Mouse (Mus musculus) MEL (cell line): ENCODE results near the gene Ube2e1. TPM values are rescaled to one million over a fixed set of nuclear protein-coding genes. Genes with fewer than 3 reads are reported as not detected.

Experiments
- DNase-seq: peaks from one replicate; pipeline ENCODE4 v3.0.0; 2011; ENCODE audit warnings: low read depth, low spot score
- H3K27ac ChIP-seq: 2 replicates; pipeline ENCODE4 v1.5.1; 2012; ENCODE audit warnings: low read depth, mild to moderate bottlenecking, control low read depth, low read length, moderate library complexity; ENCODE audit not compliant: control insufficient read depth
- H3K27me3 ChIP-seq, 2 experiments: fragments of 150-350 bp in 1 of 2; sonication (generic) in 1 of 2; 2 replicates each; pipeline ENCODE4 v1.6.1; 2012; ENCODE audit warnings: low read length in 2 of 2, mild to moderate bottlenecking in 2 of 2, improper control_type of control experiment in 1 of 2, moderate library complexity in 1 of 2; ENCODE audit not compliant: insufficient read depth in 2 of 2, control insufficient read depth in 1 of 2
- H3K36me3 ChIP-seq, 2 experiments: 2 replicates each; pipeline ENCODE4 v1.6.1; 2012 to 2014; ENCODE audit warnings: low read length in 2 of 2, improper control_type of control experiment in 1 of 2, inconsistent platforms in 1 of 2, mild to moderate bottlenecking in 1 of 2; ENCODE audit not compliant: insufficient read depth in 2 of 2, control insufficient read depth in 1 of 2
- H3K4me1 ChIP-seq, 2 experiments: fragments of 150-350 bp in 1 of 2; sonication (generic) in 1 of 2; 2 replicates each; pipeline ENCODE4 v1.6.1; 2012; ENCODE audit warnings: low read length in 2 of 2, improper control_type of control experiment in 1 of 2, mild to moderate bottlenecking in 1 of 2; ENCODE audit not compliant: insufficient read depth in 2 of 2, control insufficient read depth in 1 of 2
- H3K4me3 ChIP-seq, 2 experiments: fragments of 150-350 bp in 1 of 2; sonication (generic) in 1 of 2; 2 replicates each; pipeline ENCODE4 v1.5.1; 2012; ENCODE audit warnings: low read depth in 2 of 2, low read length in 2 of 2, mild to moderate bottlenecking in 2 of 2, moderate library complexity in 2 of 2, control low read depth in 1 of 2, improper control_type of control experiment in 1 of 2; ENCODE audit not compliant: control insufficient read depth in 1 of 2, insufficient read depth in 1 of 2
- H3K79me2 ChIP-seq: 2 replicates; pipeline ENCODE4 v1.6.1; 2012; ENCODE audit warnings: mild to moderate bottlenecking, low read length, moderate library complexity; ENCODE audit not compliant: control insufficient read depth, poor library complexity, insufficient read depth
- H3K9ac ChIP-seq: 2 replicates; pipeline ENCODE4 v1.6.1; 2012; ENCODE audit warnings: low read depth, mild to moderate bottlenecking, control low read depth, low read length, moderate library complexity; ENCODE audit not compliant: control insufficient read depth, poor library complexity, severe bottlenecking
- H3K9me3 ChIP-seq: fragments of 150-350 bp; sonication (generic); replicated peaks from 2 replicates; pipeline ENCODE4 v1.6.1; 2012; ENCODE audit warnings: mild to moderate bottlenecking, low read length, improper control_type of control experiment, moderate library complexity; ENCODE audit not compliant: insufficient read depth
- CHD2 ChIP-seq: IDR thresholded peaks from 2 replicates; pipeline ENCODE4 v1.6.1; 2011; ENCODE audit warnings: low read length, improper control_type of control experiment
- CTCF ChIP-seq, 3 experiments: IDR thresholded peaks in 2 of 3; conservative IDR thresholded peaks in 1 of 3; 2 replicates each; pipeline ENCODE4 v1.5.1; 2011 to 2012; ENCODE audit warnings: low read length in 3 of 3, low read depth in 2 of 3, mild to moderate bottlenecking in 2 of 3, improper control_type of control experiment in 1 of 3, inconsistent platforms in 1 of 3, mixed read lengths in 1 of 3, moderate library complexity in 1 of 3; ENCODE audit not compliant: control insufficient read depth in 1 of 3, insufficient read depth in 1 of 3, poor library complexity in 1 of 3, severe bottlenecking in 1 of 3
- E2F4 ChIP-seq: IDR thresholded peaks from 2 replicates; pipeline ENCODE4 v1.6.1; 2011; ENCODE audit warnings: low read depth, low read length, improper control_type of control experiment, borderline replicate concordance
- ELF1 ChIP-seq: IDR thresholded peaks from 2 replicates; pipeline ENCODE4 v1.6.1; 2014; ENCODE audit warnings: low read depth, mild to moderate bottlenecking, inconsistent platforms, low read length, improper control_type of control experiment, moderate library complexity
- EP300 ChIP-seq, 2 experiments: IDR thresholded peaks; 2 replicates each; pipeline ENCODE4 v1.6.1; 2011; ENCODE audit warnings: improper control_type of control experiment in 2 of 2, low read length in 2 of 2, low read depth in 1 of 2, mild to moderate bottlenecking in 1 of 2
- GABPA ChIP-seq: IDR thresholded peaks from 2 replicates; pipeline ENCODE4 v1.6.1; 2012; ENCODE audit warnings: low read depth, mild to moderate bottlenecking, inconsistent platforms, low read length, improper control_type of control experiment, moderate library complexity
- GATA1 ChIP-seq: IDR thresholded peaks from 2 replicates; pipeline ENCODE4 v1.6.1; 2011; ENCODE audit warnings: low read depth, low read length, improper control_type of control experiment
- HCFC1 ChIP-seq: IDR thresholded peaks from 2 replicates; pipeline ENCODE4 v1.6.1; 2012; ENCODE audit warnings: low read depth, mild to moderate bottlenecking, inconsistent platforms, low read length, improper control_type of control experiment, moderate library complexity
- JUND ChIP-seq: IDR thresholded peaks from 2 replicates; pipeline ENCODE4 v1.6.1; 2011; ENCODE audit warnings: low read depth, mild to moderate bottlenecking, improper control_type of control experiment, low read length
- KAT2A ChIP-seq: conservative IDR thresholded peaks from 2 replicates; pipeline ENCODE4 v1.6.1; 2012; ENCODE audit warnings: low read depth, low read length, improper control_type of control experiment, inconsistent platforms
- MAFK ChIP-seq: IDR thresholded peaks from 2 replicates; pipeline ENCODE4 v1.6.1; 2011; ENCODE audit warnings: low read depth, mild to moderate bottlenecking, low read length, improper control_type of control experiment, borderline replicate concordance
- MAX ChIP-seq: IDR thresholded peaks from 2 replicates; pipeline ENCODE4 v1.6.1; 2011; ENCODE audit warnings: low read length, improper control_type of control experiment
- MAZ ChIP-seq: IDR thresholded peaks from 2 replicates; pipeline ENCODE4 v1.6.1; 2012; ENCODE audit warnings: low read depth, mild to moderate bottlenecking, inconsistent platforms, low read length, improper control_type of control experiment
- MEF2A ChIP-seq: IDR thresholded peaks from 2 replicates; pipeline ENCODE4 v1.6.1; 2014; ENCODE audit warnings: low read depth, mild to moderate bottlenecking, inconsistent platforms, low read length, improper control_type of control experiment; ENCODE audit not compliant: poor library complexity, insufficient replicate concordance, severe bottlenecking; ENCODE audit errors: extremely low read depth
- MXI1 ChIP-seq: IDR thresholded peaks from 2 replicates; pipeline ENCODE4 v1.6.1; 2011; ENCODE audit warnings: mild to moderate bottlenecking, low read depth, low read length, improper control_type of control experiment
- MYB ChIP-seq: IDR thresholded peaks from 2 replicates; pipeline ENCODE4 v1.6.1; 2011; ENCODE audit warnings: mild to moderate bottlenecking, low read depth, low read length, improper control_type of control experiment
- NRF1 ChIP-seq: IDR thresholded peaks from 2 replicates; pipeline ENCODE4 v1.6.1; 2014; ENCODE audit warnings: low read depth, mild to moderate bottlenecking, inconsistent platforms, low read length, improper control_type of control experiment, moderate library complexity; ENCODE audit not compliant: poor library complexity, insufficient read depth, severe bottlenecking
- POLR2A ChIP-seq, 2 experiments: IDR thresholded peaks; 2 replicates each; pipeline ENCODE4 v1.6.1; 2011 to 2012; ENCODE audit warnings: low read length in 2 of 2, mild to moderate bottlenecking in 2 of 2, control low read depth in 1 of 2, improper control_type of control experiment in 1 of 2, low read depth in 1 of 2, moderate library complexity in 1 of 2; ENCODE audit not compliant: control insufficient read depth in 1 of 2, insufficient read depth in 1 of 2, poor library complexity in 1 of 2
- RCOR1 ChIP-seq: IDR thresholded peaks from 2 replicates; pipeline ENCODE4 v1.6.1; 2012; ENCODE audit warnings: low read depth, mild to moderate bottlenecking, inconsistent platforms, low read length, improper control_type of control experiment
- SMC3 ChIP-seq: IDR thresholded peaks from 2 replicates; pipeline ENCODE4 v1.6.1; 2011; ENCODE audit warnings: low read depth, low read length, improper control_type of control experiment
- TBP ChIP-seq: IDR thresholded peaks from 2 replicates; pipeline ENCODE4 v1.8.0; 2011; ENCODE audit warnings: low read depth, low read length, improper control_type of control experiment
- UBTF ChIP-seq: IDR thresholded peaks from 2 replicates; pipeline ENCODE4 v1.6.1; 2012; ENCODE audit warnings: low read depth, mild to moderate bottlenecking, inconsistent platforms, low read length, improper control_type of control experiment, moderate library complexity, borderline replicate concordance; ENCODE audit not compliant: insufficient read depth
- USF2 ChIP-seq, 2 experiments: IDR thresholded peaks; 2 replicates each; pipeline ENCODE4 v1.6.1; 2011 to 2012; ENCODE audit warnings: improper control_type of control experiment in 2 of 2, low read length in 2 of 2, borderline replicate concordance in 1 of 2, inconsistent platforms in 1 of 2, low read depth in 1 of 2, mild to moderate bottlenecking in 1 of 2; ENCODE audit not compliant: insufficient read depth in 1 of 2
- ZC3H11A ChIP-seq: IDR thresholded peaks from 2 replicates; pipeline ENCODE4 v1.6.1; 2012; ENCODE audit warnings: low read depth, mild to moderate bottlenecking, inconsistent platforms, low read length, improper control_type of control experiment
- ZMIZ1 ChIP-seq: IDR thresholded peaks from 2 replicates; pipeline ENCODE4 v1.6.1; 2012; ENCODE audit warnings: low read depth, mild to moderate bottlenecking, inconsistent platforms, low read length, improper control_type of control experiment, moderate library complexity
- ZNF384 ChIP-seq: IDR thresholded peaks from 2 replicates; pipeline ENCODE4 v1.6.1; 2012; ENCODE audit warnings: low read depth, mild to moderate bottlenecking, inconsistent platforms, low read length, improper control_type of control experiment
- polyA plus RNA-seq, 2 experiments: library from polyadenylated mRNA; stranded (reverse) in 1 of 2; unstranded in 1 of 2; fragments of >175 nt in 1 of 2; fragments of >200 nt in 1 of 2; gene quantifications; 2 replicates each; pipeline versions ENCODE4 v1.2.1 to v1.2.4; 2012; ENCODE audit warnings: low replicate concordance in 2 of 2, low read depth in 1 of 2; ENCODE audit not compliant: insufficient read length in 2 of 2, insufficient read depth in 1 of 2, missing spikeins in 1 of 2
- total RNA-seq: library from RNA; depleted of rRNA; stranded (reverse); fragments of 300-350 nt; gene quantifications from 2 replicates; pipeline ENCODE4 v1.2.3, GENCODE M21; 2012

Ube2e1 gene
- total and polyA plus RNA-seq, 3 experiments: 43.0 to 246 (median 240) TPM

DNA sequence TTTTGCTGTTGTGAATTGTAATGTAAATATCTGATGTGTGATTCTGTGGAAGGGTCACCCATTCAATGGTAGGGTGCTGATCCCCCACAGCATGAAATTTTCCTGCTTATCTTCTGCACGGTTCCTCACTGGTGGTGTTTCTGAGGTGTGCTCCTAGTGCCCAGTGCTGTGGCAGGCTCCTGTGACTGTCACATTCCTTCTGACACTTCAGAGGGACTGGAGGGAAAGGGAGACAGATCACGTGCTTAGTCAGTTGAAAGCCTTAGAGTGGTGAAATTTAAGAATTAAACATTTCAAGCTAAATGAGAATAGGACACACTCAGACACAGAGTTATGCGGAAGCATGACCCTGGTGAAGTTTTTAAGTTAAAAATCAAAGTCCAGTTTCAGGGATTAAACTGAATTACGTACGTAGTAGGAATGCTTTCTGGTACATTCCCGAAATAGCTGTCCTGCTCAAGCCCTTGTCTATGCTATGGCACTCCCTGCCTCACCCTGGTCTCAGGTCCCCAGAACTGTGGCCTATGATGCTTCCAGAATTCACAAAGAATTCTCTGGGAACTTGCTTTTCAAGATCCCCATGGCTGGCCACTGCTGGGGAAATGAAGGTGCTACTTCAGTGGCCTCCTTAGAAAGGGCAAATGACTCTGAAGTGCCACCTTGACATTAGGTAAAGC, 24.0 kb upstream of the Ube2e1 start:
- Histone ChIP-seq H3K79me2 (no peaks in the 10 kb centered on the region), H3K4me1 (no peaks in the 10 kb centered on the region), H3K9ac (no peak overlapping the region), H3K4me3 (no peak overlapping the region), H3K27me3 (no peaks in the 10 kb centered on the region), H3K36me3 (no peaks in the 10 kb centered on the region), H3K27ac (no peak overlapping the region), H3K9me3 (no peaks in the 10 kb centered on the region)
- no peak for DNase-seq
- TF ChIP-seq HCFC1: no peak
- no peak for TF ChIP-seq E2F4
- TF ChIP-seq GATA1: no peak
- TF ChIP-seq MYB: no peak
- TF ChIP-seq MXI1: no peak
- no peak for TF ChIP-seq TBP
- TF ChIP-seq ELF1: no peak
- no peak for TF ChIP-seq EP300 (IDR thresholded peaks at IDR 0.05; ENCODE audit: low read depth in 1 of 2, low read length in 2 of 2)
- no peak for TF ChIP-seq RCOR1
- no peak for TF ChIP-seq USF2 (IDR thresholded peaks at IDR 0.05; ENCODE audit: borderline replicate concordance in 1 of 2, insufficient read depth in 1 of 2, low read depth in 1 of 2, low read length in 2 of 2)
- TF ChIP-seq MAX: no peak
- no peak for TF ChIP-seq GABPA
- no peak for TF ChIP-seq MAFK

DNA sequence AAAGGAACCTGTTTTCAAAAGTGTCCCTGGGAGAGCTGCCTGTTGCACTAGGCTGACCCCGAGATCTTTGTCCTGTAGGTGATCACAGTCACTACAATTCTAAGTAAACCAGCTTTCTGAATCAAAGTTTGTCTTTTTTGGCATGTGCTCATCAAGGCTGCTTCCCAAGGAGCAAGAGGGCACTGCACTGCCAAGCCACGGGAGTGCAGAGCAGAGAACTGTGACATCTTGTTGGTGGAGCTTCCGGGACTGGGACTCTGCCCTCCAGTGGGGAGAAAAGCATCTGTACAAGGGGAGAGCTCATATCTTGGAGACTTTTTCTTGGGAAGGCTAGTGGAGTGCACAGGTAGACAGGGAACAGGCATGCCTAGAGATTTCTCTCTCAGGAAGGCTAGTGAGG, 21.9 kb upstream of the Ube2e1 start:
- Histone ChIP-seq H3K4me1 (no peaks in the 10 kb centered on the region), H3K9me3 (no peaks in the 10 kb centered on the region), H3K27ac (no peak overlapping the region), H3K36me3 (no peaks in the 10 kb centered on the region), H3K79me2 (no peaks in the 10 kb centered on the region), H3K4me3 (no peak overlapping the region), H3K27me3 (no peaks in the 10 kb centered on the region), H3K9ac (no peak overlapping the region)
- TF ChIP-seq NRF1 (no peak), MAZ (no peak), CHD2 (no peak), TBP (no peak), SMC3 (no peak), ELF1 (no peak), ZC3H11A (no peak), KAT2A (no peak), ZNF384 (no peak), CTCF (IDR thresholded peaks at IDR 0.05 in 2 of 3, conservative IDR thresholded peaks at IDR 0.05 in 1 of 3; ENCODE audit: control insufficient read depth in 1 of 3, insufficient read depth in 1 of 3, low read depth in 2 of 3, low read length in 3 of 3, poor library complexity in 1 of 3, severe bottlenecking in 1 of 3) (no peak), UBTF (no peak), MEF2A (no peak), MAX (no peak), HCFC1 (no peak), GABPA (no peak), JUND (no peak), POLR2A (IDR thresholded peaks at IDR 0.05; ENCODE audit: control insufficient read depth in 1 of 2, insufficient read depth in 1 of 2, low read depth in 1 of 2, low read length in 2 of 2, poor library complexity in 1 of 2) (no peak), ZMIZ1 (no peak), E2F4 (no peak)
- DNase-seq: no peak
